Mouse (Mus musculus): Measurements from ENCODE around the gene Epc2.

DNA sequence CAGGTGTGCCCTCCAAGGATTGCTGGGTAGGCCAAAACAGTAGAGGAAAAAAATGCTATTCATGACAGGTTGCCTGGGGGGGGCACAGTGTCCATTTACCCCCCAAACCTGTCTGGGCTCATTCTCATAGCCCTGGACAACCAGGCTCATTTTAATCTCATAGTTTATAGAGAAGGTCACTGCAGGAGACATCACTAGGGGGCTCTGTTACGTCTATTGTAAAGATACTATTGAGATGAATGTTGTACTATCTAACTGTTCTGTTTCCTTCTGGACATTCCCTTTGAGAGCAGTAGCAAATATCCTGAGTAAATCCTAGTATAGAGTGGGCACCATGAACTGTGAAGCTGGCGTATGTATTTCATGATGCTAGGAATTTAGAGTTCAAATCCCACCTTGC, 5.0 kb upstream of the Epc2 start:
- TF ChIP-seq CTCF (IDR thresholded peaks at IDR 0.05; ENCODE audit: extremely low read depth, insufficient read length, insufficient replicate concordance, low read depth, low read length) (no peak), POLR2A (IDR thresholded peaks at IDR 0.05; ENCODE audit: low read depth, low read length) (no peak)

Measured in small intestine, adult 2 months (tissue).